Mouse (Mus musculus) kidney, adult 2 months (tissue): ENCODE measurements around the gene Rpn1. TPM values are rescaled to one million over a fixed set of nuclear protein-coding genes. Genes with fewer than 3 reads are reported as not detected.

Source experiments
- DNase-seq: peaks from one replicate; pipeline ENCODE4 v3.0.0; 2021
- H3K27ac ChIP-seq: fragments of 200-500 bp; 2 replicates; pipeline ENCODE4 v1.5.1; 2012; ENCODE audit warnings: low read depth, low read length, control low read depth, inconsistent platforms; ENCODE audit not compliant: insufficient read depth
- H3K27me3 ChIP-seq: fragments of 200-500 bp; replicated peaks from 2 replicates; pipeline ENCODE4 v1.6.1; 2012; ENCODE audit warnings: mild to moderate bottlenecking, moderate library complexity, low read length, inconsistent platforms; ENCODE audit not compliant: control insufficient read depth, insufficient read depth
- H3K36me3 ChIP-seq: fragments of 200-500 bp; 2 replicates; pipeline ENCODE4 v1.6.1; 2012; ENCODE audit warnings: mild to moderate bottlenecking, moderate library complexity, low read length, inconsistent platforms; ENCODE audit not compliant: control insufficient read depth, insufficient read depth
- H3K4me1 ChIP-seq: fragments of 200-500 bp; 2 replicates; pipeline ENCODE4 v1.6.1; 2011; ENCODE audit warnings: low read length; ENCODE audit not compliant: control insufficient read depth, insufficient read depth
- H3K4me3 ChIP-seq: fragments of 200-500 bp; 2 replicates; pipeline ENCODE4 v1.5.1; 2011; ENCODE audit warnings: mild to moderate bottlenecking, low read depth, low read length, control low read depth; ENCODE audit not compliant: insufficient read depth
- CTCF ChIP-seq: fragments of 200-500 bp; conservative IDR thresholded peaks from 2 replicates; pipeline ENCODE4 v1.5.1; 2011; ENCODE audit warnings: low read depth, mild to moderate bottlenecking, control low read depth, low read length, moderate library complexity, mixed read lengths; ENCODE audit not compliant: insufficient read depth, insufficient read length
- POLR2A ChIP-seq: fragments of 200-500 bp; IDR thresholded peaks from one replicate; pipeline ENCODE4 v1.6.1; 2011; ENCODE audit warnings: low read depth, low read length, control low read depth
- WGBS: fragments of 180-500 bp; shearing (Covaris S2); methylation state at CpG from one replicate; pipeline ENCODE4 v1.1.7; 2018; 5-methylcytosine and 5-hydroxymethylcytosine counted together
- polyA plus RNA-seq: library from polyadenylated mRNA; depleted of rRNA; stranded (reverse); fragments of >200 nt; gene quantifications from 2 replicates; pipeline ENCODE4 v1.2.3, GENCODE M21; 2012; rRNA removed

Gene Rpn1
- 161 and 188 TPM in 2 replicates for polyA plus RNA-seq

DNA sequence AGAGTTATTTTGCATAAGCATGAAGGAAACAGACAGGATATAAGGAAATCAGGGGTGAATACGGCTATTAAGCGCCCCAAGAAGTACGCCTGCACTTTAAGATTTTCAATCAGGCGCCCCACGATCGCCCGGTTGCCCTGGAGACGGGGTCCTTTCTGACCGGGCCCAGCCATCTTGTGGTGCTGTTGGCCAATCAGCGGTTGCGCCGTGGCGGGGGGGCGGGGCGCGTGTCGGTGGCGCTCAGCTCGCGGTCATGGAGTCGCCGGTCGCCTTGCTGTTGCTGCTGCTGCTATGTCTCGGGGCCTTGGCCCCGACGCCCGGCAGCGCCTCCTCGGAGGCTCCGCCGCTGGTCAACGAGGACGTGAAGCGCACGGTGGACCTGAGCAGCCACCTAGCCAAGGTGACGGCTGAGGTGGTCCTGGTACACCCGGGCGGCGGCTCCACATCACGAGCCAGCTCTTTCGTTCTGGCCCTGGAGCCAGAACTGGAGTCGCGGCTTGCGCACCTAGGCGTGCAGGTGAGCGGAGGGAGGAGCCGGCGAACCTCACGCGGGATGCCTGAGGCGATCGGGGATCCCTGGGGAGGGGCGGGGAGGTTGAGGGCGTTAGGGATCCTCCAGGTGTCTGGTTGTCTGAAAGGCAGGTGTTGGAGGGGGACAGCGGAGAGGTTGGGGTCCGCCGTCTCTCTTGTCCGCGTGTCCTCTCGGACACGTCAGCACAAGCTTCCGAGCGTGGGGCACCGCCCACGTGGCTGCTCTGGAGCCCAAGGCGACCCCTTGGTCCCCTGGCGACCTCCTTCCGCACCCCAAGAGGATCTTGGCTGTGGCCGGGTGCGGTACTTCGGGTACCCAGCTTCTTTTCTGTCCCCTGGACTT is at the start of gene Rpn1:
Gene Rpn1 (plus strand): TSS at position 205 of the 874 bp plus-strand sequence.
- Histone ChIP-seq H3K27ac (peak within 1 kb of the TSS; percentile 19; the same call in 1 of the 2 replicates), H3K4me3 (peak within 1 kb of the TSS; percentile 86), H3K36me3 (no peaks in the 10 kb centered on the region), H3K27me3 (no peaks in the 10 kb centered on the region), H3K4me1 (peaks cover 6% of the 10 kb centered on the region; the same call in 1 of the 2 replicates)
- peak; percentile 99 for DNase-seq
- TF ChIP-seq CTCF (no peak), POLR2A (peak; percentile 12)
- WGBS: under 1% methylated on average over 71 of the region's 71 CpGs

DNA sequence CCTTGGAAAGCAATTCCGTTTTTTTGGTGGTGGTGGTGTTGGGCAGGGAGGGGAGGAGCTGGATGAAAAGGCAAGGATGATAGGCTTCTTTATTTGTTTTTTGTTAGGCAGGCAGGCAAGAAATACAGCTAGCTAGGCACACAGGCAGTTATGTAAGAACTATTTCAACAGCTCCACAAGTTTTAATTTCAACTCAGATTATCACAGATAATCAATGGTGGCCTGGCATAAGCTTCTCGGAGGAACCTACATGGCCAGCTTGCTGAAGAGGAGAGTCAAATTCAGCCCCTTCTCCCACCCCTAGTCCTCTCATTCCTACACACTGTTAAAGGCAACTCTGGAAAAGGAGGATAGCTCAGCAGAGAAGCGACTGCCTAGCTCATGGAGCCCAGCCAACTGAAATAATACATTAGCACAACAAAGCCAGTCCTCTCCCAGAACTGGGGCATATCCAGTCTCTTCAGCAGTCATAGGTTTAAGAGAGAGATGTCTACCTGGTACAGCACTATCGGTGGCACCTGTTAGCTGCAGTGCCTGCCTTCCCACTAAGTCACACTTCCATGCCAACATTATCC is 46.7 kb upstream of the Rpn1 start:
- Histone ChIP-seq H3K4me1 (peaks cover 43% of the 10 kb centered on the region), H3K36me3 (no peaks in the 10 kb centered on the region), H3K27me3 (no peaks in the 10 kb centered on the region), H3K27ac (peak overlapping the region; percentile 3; the same call in 1 of the 2 replicates), H3K4me3 (no peak overlapping the region)
- WGBS: 36% methylated on average over 4 of the region's 4 CpGs
- TF ChIP-seq CTCF: no peak
- no peak for TF ChIP-seq POLR2A
- peak; percentile 51 for DNase-seq

DNA sequence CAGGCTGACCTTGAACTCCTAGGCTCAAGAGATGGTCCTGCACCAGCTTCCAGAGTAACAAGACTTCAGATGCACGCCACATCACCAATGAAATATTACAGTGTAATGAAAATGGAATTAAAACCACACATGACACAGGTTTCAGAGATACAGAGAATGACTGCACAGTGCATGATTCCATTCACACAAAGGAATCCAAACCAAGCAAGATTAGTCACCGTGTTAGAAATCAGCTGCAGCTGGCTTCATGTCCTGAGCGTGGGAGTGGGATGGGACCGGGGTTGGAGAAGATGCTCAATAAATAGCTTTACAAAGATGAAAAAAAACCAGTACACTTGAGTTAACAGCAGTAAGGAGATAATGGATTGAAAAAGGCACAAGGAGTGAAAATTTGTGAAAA is 44.9 kb upstream of the Rpn1 start:
- H3K36me3 ChIP-seq: no peaks in the 10 kb centered on the region
- DNase-seq: no peak
- H3K4me3 ChIP-seq: no peak overlapping the region
- H3K4me1 ChIP-seq: peaks cover 47% of the 10 kb centered on the region
- WGBS: 90% methylated on average over 4 of the region's 4 CpGs
- H3K27me3 ChIP-seq: no peaks in the 10 kb centered on the region
- TF ChIP-seq POLR2A (no peak), CTCF (no peak)
- H3K27ac ChIP-seq: no peak overlapping the region

DNA sequence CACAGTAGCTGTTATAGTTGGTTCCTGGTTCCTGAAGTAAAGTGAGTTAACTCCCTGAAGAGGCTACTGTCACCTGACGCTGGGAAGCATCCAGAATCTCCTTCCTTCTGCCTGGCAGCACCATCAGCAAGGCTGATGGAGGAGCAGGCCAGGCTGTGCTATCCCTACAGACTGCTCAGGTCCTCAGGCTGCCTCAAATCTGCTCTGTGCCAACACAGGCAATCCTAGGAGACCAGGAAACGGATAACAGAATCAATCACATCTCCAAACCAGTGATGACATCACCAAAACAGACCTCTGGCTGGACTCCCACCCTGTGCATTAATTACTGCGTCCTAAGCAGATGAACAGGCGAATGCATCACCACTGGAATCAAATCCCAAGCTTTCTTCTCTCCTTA is 43.1 kb upstream of the Rpn1 start:
- Histone ChIP-seq H3K27me3 (no peaks in the 10 kb centered on the region), H3K4me1 (peaks cover 38% of the 10 kb centered on the region), H3K27ac (no peak overlapping the region), H3K36me3 (no peaks in the 10 kb centered on the region), H3K4me3 (no peak overlapping the region)
- no peak for DNase-seq
- 38% methylated on average over 4 of the region's 4 CpGs for WGBS
- TF ChIP-seq CTCF (no peak), POLR2A (no peak)

DNA sequence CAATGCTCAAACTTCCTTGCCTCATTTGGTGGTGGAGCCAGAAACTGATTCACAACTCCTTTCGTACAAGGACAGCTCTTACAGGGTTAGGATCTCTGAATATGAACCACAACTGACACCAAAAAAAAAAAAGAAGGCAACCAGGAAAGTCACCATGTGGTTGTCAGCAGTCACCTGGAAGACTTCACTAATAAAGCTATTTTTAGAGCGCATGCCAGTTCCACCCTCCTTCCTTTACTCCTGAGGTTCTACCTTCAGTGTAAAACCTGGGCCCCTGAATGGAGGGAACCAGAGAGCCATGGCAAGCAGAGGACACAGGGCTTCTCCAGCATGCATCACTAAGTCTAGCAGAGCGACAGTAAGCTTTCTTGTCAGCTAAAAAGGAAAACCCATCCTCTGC is 41.9 kb upstream of the Rpn1 start:
- Histone ChIP-seq H3K27ac (no peak overlapping the region), H3K27me3 (no peaks in the 10 kb centered on the region), H3K4me3 (no peak overlapping the region), H3K4me1 (peaks cover 37% of the 10 kb centered on the region), H3K36me3 (no peaks in the 10 kb centered on the region)
- no peak for DNase-seq
- TF ChIP-seq POLR2A (no peak), CTCF (no peak)
- 53% methylated on average over 3 of the region's 3 CpGs for WGBS

DNA sequence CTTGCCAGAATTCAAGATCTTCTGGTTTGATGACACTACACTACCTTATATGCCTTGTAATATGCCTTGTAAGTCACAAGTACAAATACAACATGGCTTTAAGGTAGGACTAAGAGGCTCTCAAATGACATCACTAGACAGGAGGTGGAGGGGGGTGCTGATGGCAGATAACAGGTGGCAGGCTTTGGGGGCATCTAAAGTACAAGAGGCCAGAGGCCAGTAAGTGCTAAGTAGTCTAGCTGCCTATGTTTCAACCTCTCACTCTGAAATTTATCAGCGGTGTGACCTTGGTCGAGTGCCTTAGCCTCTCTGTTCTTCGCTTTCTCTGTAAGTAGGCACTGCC is 40.1 kb upstream of the Rpn1 start:
- Histone ChIP-seq H3K27ac (peak overlapping the region; percentile 73), H3K4me1 (peaks cover 24% of the 10 kb centered on the region), H3K4me3 (peak overlapping the region; percentile 88), H3K27me3 (no peaks in the 10 kb centered on the region), H3K36me3 (no peaks in the 10 kb centered on the region)
- WGBS: 1% methylated on average over 3 of the region's 3 CpGs
- DNase-seq: peak; percentile 21
- TF ChIP-seq POLR2A: no peak
- TF ChIP-seq CTCF: no peak
